Mouse (Mus musculus) C3H10T1/2 (cell line): ENCODE measurements around the gene Olfr283. TPM values are rescaled to one million over a fixed set of nuclear protein-coding genes. Genes with fewer than 3 reads are reported as not detected.

Source experiments
- polyA plus RNA-seq, 2 experiments: library from polyadenylated mRNA; unstranded; fragments of >200 nt; fragmentation: generic; extraction: Trizol; gene quantifications; one replicate each; pipeline ENCODE4 v1.2.1; 2012; ENCODE audit warnings: missing spikeins in 2 of 2

Olfr283 gene
- not detected for polyA plus RNA-seq

GRCm38 (mm10) chr15:98380846-98381245, at the start of gene Olfr283:
Olfr283 (minus strand) TSS chr15:98380946.

GRCm38 (mm10) chr15:98340887-98341286, 39.9 kb downstream of the Olfr283 start, which contains the start of gene Olfr284:
Olfr284 (minus strand) TSS chr15:98340987.

Other genes with a start within 250 kb of the Olfr283 start
- gene Asb8, start 215.3 kb downstream of the Olfr283 start, polyA plus RNA-seq: 10 to 100 TPM; 18.4 to 40.3 TPM
- gene Ccdc184, start 213.8 kb downstream of the Olfr283 start, polyA plus RNA-seq: 1 to 10 TPM; 2.8 to 6.3 TPM
- not detected for gene Olfr288, start 185.4 kb downstream of the Olfr283 start, polyA plus RNA-seq
- not detected for gene Gm44579, start 160.0 kb downstream of the Olfr283 start, polyA plus RNA-seq
- gene Olfr287, start 159.9 kb downstream of the Olfr283 start, polyA plus RNA-seq: under 1 TPM in 1 of 2 experiments, not detected in 1; 0.70 TPM
- gene Olfr286, start 146.5 kb downstream of the Olfr283 start, polyA plus RNA-seq: not detected
- gene H1fnt, start 123.7 kb downstream of the Olfr283 start, polyA plus RNA-seq: not detected
- gene Zfp641, start 84.8 kb downstream of the Olfr283 start, polyA plus RNA-seq: under 1 TPM in 1 of 2 experiments, not detected in 1; 0.02 TPM
- not detected for gene Olfr285, start 63.6 kb downstream of the Olfr283 start, polyA plus RNA-seq
- gene Olfr284, start 40.0 kb downstream of the Olfr283 start, polyA plus RNA-seq: not detected
- gene Olfr282, start 50.3 kb upstream of the Olfr283 start, polyA plus RNA-seq: not detected
- not detected for gene Olfr281, start 71.6 kb upstream of the Olfr283 start, polyA plus RNA-seq
- not detected for gene OR5BS1P, start 89.0 kb upstream of the Olfr283 start, polyA plus RNA-seq
- not detected for gene Lalba, start 101.8 kb upstream of the Olfr283 start, polyA plus RNA-seq
- gene Olfr279, start 111.5 kb upstream of the Olfr283 start, polyA plus RNA-seq: not detected
- 10 to 100 TPM; 32.2 to 58.9 TPM for gene Kansl2, start 153.3 kb upstream of the Olfr283 start, polyA plus RNA-seq
- 10 to 100 TPM in 1 of 2 experiments, 1 to 10 TPM in 1; 2.5 to 12.9 TPM for gene Ccnt1, start 190.0 kb upstream of the Olfr283 start, polyA plus RNA-seq
- under 1 TPM in 1 of 2 experiments, not detected in 1; 0.20 TPM for gene 4930415O20Rik, start 190.1 kb upstream of the Olfr283 start, polyA plus RNA-seq
- 10 to 100 TPM in 1 of 2 experiments, 1 to 10 TPM in 1; 7.2 to 50.2 TPM for gene Adcy6, start 229.1 kb upstream of the Olfr283 start, polyA plus RNA-seq
- 100 to 1,000 TPM in 1 of 2 experiments, 10 to 100 TPM in 1; 85.9 to 108 TPM for gene Cacnb3, start 249.9 kb upstream of the Olfr283 start, polyA plus RNA-seq